Mouse (Mus musculus) stomach, postnatal 0 days (tissue): ENCODE measurements around the gene Ghrhr. TPM values are rescaled to one million over a fixed set of nuclear protein-coding genes. Genes with fewer than 3 reads are reported as not detected.
A peak's percentile ranks its signal among the peaks of the same experiment; 100 is the strongest.

ENCODE experiments used
- ATAC-seq: fragments of 200-750 bp; cut with Nextera tagmentation; 2 replicates; pipeline ENCODE4 v1.8.0; 2017; ENCODE audit not compliant: low FRiP score, low TSS enrichment
- DNase-seq: peaks from one replicate; pipeline ENCODE4 v3.0.0-alpha.2; 2016; ENCODE audit warnings: low spot score
- H3K27ac ChIP-seq: fragments of 300-500 bp; sonication (generic); replicated peaks from 2 replicates; pipeline ENCODE4 v1.5.1; 2014; ENCODE audit warnings: mild to moderate bottlenecking, control low read depth
- H3K27me3 ChIP-seq: fragments of 300-500 bp; sonication (generic); 2 replicates; pipeline ENCODE4 v1.6.1; 2014; ENCODE audit warnings: low read length; ENCODE audit not compliant: control insufficient read depth, insufficient read depth
- H3K36me3 ChIP-seq: fragments of 300-500 bp; sonication (generic); 2 replicates; pipeline ENCODE4 v1.6.1; 2014; ENCODE audit warnings: low read length, mixed read lengths; ENCODE audit not compliant: control insufficient read depth, insufficient read depth
- H3K4me1 ChIP-seq: fragments of 300-500 bp; sonication (generic); replicated peaks from 2 replicates; pipeline ENCODE4 v1.6.1; 2014; ENCODE audit warnings: antibody characterized with exemption; ENCODE audit not compliant: control insufficient read depth, insufficient read depth
- H3K4me2 ChIP-seq: fragments of 300-500 bp; sonication (generic); replicated peaks from 2 replicates; pipeline ENCODE4 v1.6.1; 2014; ENCODE audit warnings: low read depth, mild to moderate bottlenecking, control low read depth, moderate library complexity
- H3K4me3 ChIP-seq: fragments of 300-500 bp; sonication (generic); 2 replicates; pipeline ENCODE4 v1.5.1; 2014; ENCODE audit warnings: low read depth, low read length, control low read depth
- H3K9ac ChIP-seq: fragments of 300-500 bp; sonication (generic); 2 replicates; pipeline ENCODE4 v1.6.1; 2014; ENCODE audit warnings: mild to moderate bottlenecking, low read length, control low read depth, mixed read lengths
- H3K9me3 ChIP-seq: fragments of 300-500 bp; sonication (generic); 2 replicates; pipeline ENCODE4 v1.6.1; 2016; ENCODE audit warnings: low read length; ENCODE audit not compliant: control insufficient read depth
- CTCF ChIP-seq: IDR thresholded peaks from 2 replicates; pipeline ENCODE4 v1.5.1; 2016; ENCODE audit warnings: antibody characterized with exemption, low read depth, mild to moderate bottlenecking, moderate library complexity
- EP300 ChIP-seq: optimal IDR thresholded peaks from 2 replicates; pipeline ENCODE3; 2016; ENCODE audit warnings: antibody characterized with exemption
- WGBS: fragments of 180-500 bp; shearing (Covaris S2); extraction: QIAGEN DNeasy Blood & Tissue Kit; methylation state at CpG from one replicate; pipeline ENCODE4 v1.1.7; 2014; 5-methylcytosine and 5-hydroxymethylcytosine counted together
- polyA plus RNA-seq: library from polyadenylated mRNA; unstranded; fragments of >200 nt; fragmentation: Nextera tagmentation; extraction: Ambion mirVana; gene quantifications from 2 replicates; pipeline ENCODE4 v1.2.1, GENCODE M21; 2015

Gene Ghrhr
- polyA plus RNA-seq, 1 experiment from 2014 or later = not detected

- Histone ChIP-seq H3K27me3 (no peaks in the 10 kb centered on the region), H3K4me3 (no peak overlapping the region), H3K27ac (0 out of 2 replicates have a peak overlapping the region, but pooled peaks have one; percentile 18), H3K9ac (no peak overlapping the region), H3K9me3 (no peaks in the 10 kb centered on the region), H3K36me3 (no peaks in the 10 kb centered on the region), H3K4me2 (no peak overlapping the region), H3K4me1 (peaks cover 6% of the 10 kb centered on the region)
- ATAC-seq (peak; percentile 91), DNase-seq (peak; percentile 82)
- 29% methylated on average over 5 of the region's 5 CpGs for WGBS
- TF ChIP-seq EP300 (no peak), CTCF (no peak)
These were observed 34.4 kb upstream of the Ghrhr start for GRCm38 (mm10) chr6:55341688-55342087.

- Histone ChIP-seq H3K4me2 (no peak overlapping the region), H3K9ac (no peak overlapping the region), H3K27me3 (no peaks in the 10 kb centered on the region), H3K36me3 (no peaks in the 10 kb centered on the region), H3K4me1 (peaks cover 6% of the 10 kb centered on the region), H3K9me3 (no peaks in the 10 kb centered on the region), H3K4me3 (no peak overlapping the region), H3K27ac (peak overlapping the region; percentile 61)
- TF ChIP-seq CTCF (no peak), EP300 (no peak)
- ATAC-seq = peak; percentile 27
- WGBS = 42% methylated on average over 9 of the region's 9 CpGs
- peak; percentile 50 for DNase-seq
These were observed 33.8 kb upstream of the Ghrhr start for GRCm38 (mm10) chr6:55342328-55342727.

GRCm38 (mm10) chr6:55343446-55343845 is 32.6 kb upstream of the Ghrhr start:
- DNase-seq (no peak), ATAC-seq (no peak)
- no peak overlapping the region for H3K4me3 ChIP-seq
- no peak overlapping the region for H3K9ac ChIP-seq
- H3K27me3 ChIP-seq = no peaks in the 10 kb centered on the region
- H3K27ac ChIP-seq = no peak overlapping the region
- H3K4me2 ChIP-seq = no peak overlapping the region
- no peaks in the 10 kb centered on the region for H3K36me3 ChIP-seq
- no peaks in the 10 kb centered on the region for H3K9me3 ChIP-seq
- WGBS = 90% methylated on average over 10 of the region's 10 CpGs
- no peak for TF ChIP-seq EP300
- TF ChIP-seq CTCF = no peak
- peaks cover 6% of the 10 kb centered on the region for H3K4me1 ChIP-seq

GRCm38 (mm10) chr6:55344291-55345016 is 31.6 kb upstream of the Ghrhr start:
- TF ChIP-seq CTCF = no peak
- no peak for TF ChIP-seq EP300

GRCm38 (mm10) chr6:55345264-55345663 is 30.8 kb upstream of the Ghrhr start:
- no peak overlapping the region for H3K27ac ChIP-seq
- TF ChIP-seq EP300 (no peak), CTCF (no peak)
- no peak overlapping the region for H3K9ac ChIP-seq
- H3K9me3 ChIP-seq = no peaks in the 10 kb centered on the region
- H3K27me3 ChIP-seq = no peaks in the 10 kb centered on the region
- no peak for ATAC-seq
- H3K4me3 ChIP-seq = no peak overlapping the region
- no peak overlapping the region for H3K4me2 ChIP-seq
- peak; percentile 12 for DNase-seq
- WGBS = 92% methylated on average over 10 of the region's 10 CpGs
- no peaks in the 10 kb centered on the region for H3K36me3 ChIP-seq
- H3K4me1 ChIP-seq = peaks cover 6% of the 10 kb centered on the region

More at GRCm38 (mm10) chr6:55344291-55345016, 31.6 kb upstream of the Ghrhr start:
- DNase-seq = no peak
- no peak for ATAC-seq
- Histone ChIP-seq H3K36me3 (no peaks in the 10 kb centered on the region), H3K4me1 (peaks cover 6% of the 10 kb centered on the region), H3K4me3 (no peak overlapping the region), H3K9me3 (no peaks in the 10 kb centered on the region), H3K27ac (no peak overlapping the region), H3K27me3 (no peaks in the 10 kb centered on the region), H3K9ac (no peak overlapping the region), H3K4me2 (no peak overlapping the region)
- 77% methylated on average over 9 of the region's 9 CpGs for WGBS

DNA sequence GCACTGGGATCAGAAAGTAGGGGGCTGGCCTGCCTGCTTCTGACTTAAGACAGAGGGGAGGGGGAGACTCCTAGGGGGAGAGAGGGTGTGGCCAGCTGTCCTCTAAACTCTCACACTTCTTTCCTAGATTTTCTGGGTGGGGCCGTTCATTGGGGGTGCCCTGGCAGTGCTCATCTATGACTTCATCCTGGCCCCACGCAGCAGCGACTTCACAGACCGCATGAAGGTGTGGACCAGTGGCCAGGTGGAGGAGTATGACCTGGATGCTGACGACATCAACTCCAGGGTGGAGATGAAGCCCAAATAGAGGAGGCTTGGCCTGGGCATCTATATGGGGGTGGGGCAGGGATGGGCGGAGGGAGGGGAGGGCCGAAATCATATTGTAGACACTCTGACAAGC is 29.6 kb upstream of the Ghrhr start:
- no peaks in the 10 kb centered on the region for H3K36me3 ChIP-seq
- H3K27ac ChIP-seq = no peak overlapping the region
- DNase-seq (peak; percentile 11), ATAC-seq (no peak)
- H3K27me3 ChIP-seq = no peaks in the 10 kb centered on the region
- no peak overlapping the region for H3K4me3 ChIP-seq
- TF ChIP-seq CTCF = no peak
- TF ChIP-seq EP300 = no peak
- whole genome bisulfite sequencing = 73% methylated on average over 7 of the region's 7 CpGs
- H3K9me3 ChIP-seq = no peaks in the 10 kb centered on the region
- H3K4me2 ChIP-seq = no peak overlapping the region
- no peak overlapping the region for H3K9ac ChIP-seq
- peaks cover 4% of the 10 kb centered on the region for H3K4me1 ChIP-seq
